Mouse (Mus musculus): ENCODE results near the gene Fgf18.

Fgf18 gene

GRCm38 (mm10) chr11:33110111-33110510 lies 37.1 kb downstream of the Fgf18 start:
- DNase-seq, result no peak

GRCm38 (mm10) chr11:33107540-33107939 lies 39.7 kb downstream of the Fgf18 start:
- DNase-seq, result no peak

GRCm38 (mm10) chr11:33104911-33105316 lies 42.3 kb downstream of the Fgf18 start:
- DNase-seq, result no peak

DNA sequence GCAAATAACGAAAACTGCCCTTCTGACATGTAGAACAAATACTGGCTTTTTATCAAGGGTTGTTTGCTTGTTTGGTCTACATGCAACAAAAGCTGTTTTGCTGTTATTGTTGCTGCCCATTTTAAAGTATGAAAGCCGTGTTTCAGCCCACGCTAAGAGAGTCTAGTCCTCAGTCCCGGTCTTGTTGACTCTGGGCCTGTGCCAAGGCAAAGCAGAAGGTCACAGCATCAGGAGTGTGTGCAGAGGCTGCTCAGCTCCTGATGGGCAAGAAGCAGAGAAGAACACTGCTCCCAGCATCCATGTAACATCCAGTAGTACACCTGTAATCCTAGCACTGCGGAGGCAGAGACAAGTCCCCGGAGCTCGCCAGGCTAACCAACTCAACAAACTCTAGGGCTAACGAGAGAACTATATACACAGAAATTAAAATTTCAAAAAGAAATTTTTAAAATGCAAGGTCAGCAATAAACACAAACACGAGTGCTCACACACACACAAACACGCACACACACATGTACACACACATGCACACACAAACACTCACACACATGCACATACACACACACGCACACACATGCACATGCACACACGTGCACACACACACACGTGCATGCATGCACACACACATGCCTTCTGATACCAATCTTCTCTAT lies 43.8 kb downstream of the Fgf18 start:
- no peak for DNase-seq

- DNase-seq, result no peak
These were observed 47.1 kb downstream of the Fgf18 start for GRCm38 (mm10) chr11:33100027-33100507.

GRCm38 (mm10) chr11:33099425-33099824 lies 47.8 kb downstream of the Fgf18 start:
- no peak for DNase-seq

DNA sequence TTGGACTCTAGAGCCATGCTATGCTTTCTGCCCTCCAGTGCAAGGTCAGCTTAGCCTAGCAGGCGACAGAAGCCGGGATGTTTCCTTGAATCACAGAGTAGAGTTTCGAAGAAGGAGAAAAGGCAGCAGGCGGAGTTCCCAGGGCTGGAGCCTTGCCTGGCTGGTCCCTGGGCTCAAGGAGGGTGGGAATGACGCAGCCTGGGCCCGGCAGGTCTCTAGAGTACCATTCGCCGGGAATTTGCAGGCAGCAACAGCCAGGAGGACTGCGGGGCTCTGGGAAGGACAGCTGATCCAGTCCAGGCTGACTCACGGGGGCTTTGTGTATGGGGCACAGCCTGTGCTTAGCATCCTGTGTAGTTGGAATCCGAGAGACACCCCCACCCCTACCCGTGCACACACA lies 48.8 kb downstream of the Fgf18 start:
- no peak for DNase-seq

- peak; percentile 61 to 64 for DNase-seq
These were observed 49.3 kb downstream of the Fgf18 start for GRCm38 (mm10) chr11:33097855-33098254.

- no peak for DNase-seq
These were observed 57.3 kb downstream of the Fgf18 start for GRCm38 (mm10) chr11:33089856-33090255.

DNA sequence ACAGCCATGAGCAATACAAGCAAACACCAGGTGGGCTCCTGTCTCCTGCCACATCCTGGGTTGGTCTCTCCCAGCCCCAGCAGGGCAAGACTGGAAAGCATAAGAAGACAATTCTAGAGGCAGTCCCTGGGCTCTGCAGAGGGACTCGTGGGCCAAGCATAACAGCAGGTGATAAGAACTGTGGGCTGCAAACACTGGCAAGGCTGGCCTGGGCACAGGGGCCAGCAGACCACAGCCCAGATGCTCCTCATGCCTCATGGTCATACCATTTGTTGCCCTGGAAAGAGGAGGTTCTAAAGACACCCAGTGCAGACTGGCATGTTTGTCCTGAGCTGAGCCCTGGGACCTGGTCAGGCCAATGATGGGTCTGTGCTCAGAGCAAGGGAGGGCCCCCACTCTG lies 59.0 kb downstream of the Fgf18 start:
- DNase-seq, result no peak

DNA sequence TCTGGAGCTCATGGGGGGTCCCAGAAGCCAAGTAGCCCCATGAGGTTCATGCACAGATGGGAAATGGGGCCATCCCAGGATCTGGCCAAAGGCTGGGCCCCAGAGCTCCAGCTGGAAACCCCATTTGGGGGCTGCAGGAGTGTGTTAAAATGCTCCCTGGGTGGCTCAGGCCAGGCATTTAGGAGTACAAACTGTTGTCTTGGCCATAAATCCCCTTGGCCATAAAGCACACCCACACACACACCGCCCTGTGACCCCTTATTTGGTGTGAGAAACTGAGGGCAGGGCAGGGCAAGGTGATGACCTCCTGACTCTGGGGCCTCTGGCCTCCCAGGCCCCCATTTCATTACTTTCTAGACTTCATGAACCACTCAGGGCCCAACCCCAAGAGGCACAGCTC lies 61.2 kb downstream of the Fgf18 start:
- DNase-seq, result no peak

- DNase-seq, result no peak
These were observed 61.7 kb downstream of the Fgf18 start for GRCm38 (mm10) chr11:33085514-33085913.

DNA sequence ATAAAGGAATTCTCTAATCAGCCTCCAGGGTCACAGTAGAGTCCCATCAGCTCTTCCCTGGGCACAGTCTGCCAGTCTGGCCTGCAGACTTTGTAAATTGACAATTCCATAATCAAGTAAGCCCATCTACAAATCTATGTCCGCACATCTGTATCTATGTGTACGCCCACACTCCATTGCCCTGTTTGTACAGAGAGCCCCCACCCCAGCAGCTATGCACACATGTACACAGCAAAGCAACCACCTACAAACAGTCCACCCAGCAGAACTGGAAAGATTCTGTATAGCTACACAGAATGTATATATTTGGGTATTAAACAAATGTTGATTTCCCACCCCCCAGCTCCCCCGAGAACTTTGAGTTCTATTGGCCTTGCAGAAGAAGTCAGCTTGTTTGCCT lies 62.1 kb downstream of the Fgf18 start:
- no peak for DNase-seq

GRCm38 (mm10) chr11:33084041-33084440 lies 63.2 kb downstream of the Fgf18 start:
- no peak for DNase-seq

- DNase-seq, result no peak
These were observed 66.0 kb downstream of the Fgf18 start for GRCm38 (mm10) chr11:33081175-33081574.

DNA sequence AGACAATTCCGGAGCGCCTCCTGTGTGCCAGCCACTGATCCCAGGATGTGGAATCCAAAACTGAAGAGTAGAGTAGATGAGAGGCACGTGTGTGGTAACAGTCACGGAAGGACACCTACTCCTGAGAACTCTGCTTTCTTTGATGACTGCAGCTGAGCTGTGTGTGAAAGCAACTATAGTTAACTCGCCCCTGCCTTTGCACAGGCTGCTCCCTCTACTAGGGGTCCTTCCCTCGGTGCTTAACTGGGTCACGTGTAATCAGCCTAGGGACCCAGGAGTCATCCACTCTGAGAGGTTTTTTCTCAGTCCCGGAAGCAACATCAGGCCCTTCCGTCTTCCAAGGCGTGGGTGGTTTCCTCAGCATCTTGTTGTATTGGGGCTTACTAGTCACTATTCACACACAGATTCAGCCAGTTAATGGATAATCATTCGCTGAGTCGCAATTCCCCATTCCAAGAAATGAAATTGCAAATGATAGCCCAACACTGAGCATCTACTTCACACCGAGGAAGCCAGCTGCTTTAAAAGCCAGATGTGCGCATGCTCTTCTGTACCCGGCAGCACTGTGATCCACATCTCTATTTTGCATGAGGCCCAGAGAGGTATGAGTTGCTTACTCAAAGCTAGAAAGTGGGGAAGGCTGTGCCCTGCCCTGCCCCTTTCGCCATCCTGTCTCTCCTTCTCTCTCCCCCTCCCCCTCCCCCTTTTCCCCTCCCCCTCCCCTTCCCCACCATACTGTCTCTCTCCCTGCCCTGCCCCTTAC lies 67.0 kb downstream of the Fgf18 start:
- DNase-seq, result no peak

DNA sequence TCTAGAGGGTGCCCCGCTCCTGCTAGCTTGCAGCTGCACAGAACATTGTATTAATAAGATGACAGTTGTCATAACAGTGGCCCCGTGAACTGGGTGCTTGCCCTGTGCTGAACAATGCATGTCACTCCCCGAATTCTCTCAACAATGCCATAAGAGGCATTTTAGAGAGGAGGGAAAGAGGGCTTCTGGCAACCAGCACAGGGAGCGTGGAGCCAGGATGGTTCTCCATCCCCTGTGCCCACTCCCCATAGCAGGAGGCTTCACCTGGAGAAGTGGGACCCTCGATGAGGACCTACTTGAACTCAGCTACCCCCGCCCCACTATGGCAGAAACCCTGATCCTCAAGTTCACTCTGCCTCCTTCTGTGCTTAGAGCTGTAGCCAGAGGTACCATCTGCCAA lies 67.8 kb downstream of the Fgf18 start:
- DNase-seq, result no peak

DNA sequence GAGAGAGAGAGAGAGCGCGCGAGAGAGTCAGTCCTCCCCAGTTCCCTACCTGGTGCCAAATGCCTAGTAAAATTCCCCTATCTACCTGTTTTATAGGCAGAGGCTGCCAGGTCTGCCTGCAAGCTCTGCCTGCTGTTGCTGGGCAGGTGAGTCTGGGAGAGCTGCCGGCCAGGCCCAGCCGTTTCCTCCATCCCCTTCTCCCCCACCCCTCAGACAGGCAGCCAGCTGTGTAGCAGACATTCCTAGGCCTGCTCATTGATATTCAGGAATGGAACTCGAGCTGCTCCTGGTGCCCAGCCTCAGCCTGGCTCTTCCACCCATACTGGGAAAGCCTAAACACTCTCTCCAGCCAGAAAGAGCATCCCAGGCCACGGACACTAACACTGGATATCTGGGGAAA lies 69.2 kb downstream of the Fgf18 start:
- no peak for DNase-seq

DNA sequence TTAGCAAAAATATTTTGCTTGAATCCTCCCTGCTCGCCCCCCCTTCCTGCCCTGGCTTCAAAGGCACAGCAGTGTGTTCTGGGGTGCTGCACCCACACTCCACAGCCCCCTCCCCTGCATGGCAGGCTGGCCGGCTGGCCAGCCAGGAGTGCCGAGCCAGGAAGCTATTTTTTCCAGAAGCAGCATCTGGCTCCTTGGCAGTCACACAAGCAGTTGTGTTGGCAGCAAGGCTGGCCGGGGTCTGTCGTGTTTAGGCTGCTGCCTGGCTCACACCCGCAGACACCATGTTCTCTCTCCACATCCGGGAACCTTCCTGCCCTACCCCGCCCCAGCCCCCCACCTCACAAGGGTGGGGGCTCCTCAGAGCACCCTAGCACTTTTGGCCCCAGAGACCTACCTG lies 71.9 kb downstream of the Fgf18 start:
- DNase-seq, result no peak

- no peak for DNase-seq
These were observed 72.7 kb downstream of the Fgf18 start for GRCm38 (mm10) chr11:33074541-33074940.

DNA sequence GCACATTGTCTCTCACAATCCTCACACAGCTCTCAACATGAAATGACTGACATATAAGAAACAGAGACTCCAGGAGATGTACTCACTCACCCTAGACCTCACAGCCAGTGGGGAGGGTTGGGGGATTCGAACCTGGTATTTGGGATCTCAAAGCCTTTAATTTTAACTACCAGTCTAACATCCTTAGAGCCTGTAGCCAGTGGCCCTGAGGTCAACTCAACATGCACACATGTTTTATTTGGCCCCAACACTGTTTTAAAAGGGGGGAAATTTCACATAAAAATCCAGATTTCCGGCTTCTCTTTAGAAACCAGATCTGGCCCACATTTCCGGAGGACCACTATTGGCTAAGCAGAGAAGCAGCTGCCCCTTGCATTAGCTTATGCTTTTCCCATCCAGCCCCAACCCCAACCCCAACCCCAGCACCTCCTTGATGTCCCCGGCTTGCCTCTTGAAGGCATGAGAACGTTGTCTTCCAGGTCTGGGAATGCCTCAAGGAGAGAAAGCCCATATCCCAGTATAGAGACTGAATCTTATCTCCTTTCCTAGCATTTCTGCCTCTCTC lies 75.8 kb downstream of the Fgf18 start:
- no peak for DNase-seq

DNA sequence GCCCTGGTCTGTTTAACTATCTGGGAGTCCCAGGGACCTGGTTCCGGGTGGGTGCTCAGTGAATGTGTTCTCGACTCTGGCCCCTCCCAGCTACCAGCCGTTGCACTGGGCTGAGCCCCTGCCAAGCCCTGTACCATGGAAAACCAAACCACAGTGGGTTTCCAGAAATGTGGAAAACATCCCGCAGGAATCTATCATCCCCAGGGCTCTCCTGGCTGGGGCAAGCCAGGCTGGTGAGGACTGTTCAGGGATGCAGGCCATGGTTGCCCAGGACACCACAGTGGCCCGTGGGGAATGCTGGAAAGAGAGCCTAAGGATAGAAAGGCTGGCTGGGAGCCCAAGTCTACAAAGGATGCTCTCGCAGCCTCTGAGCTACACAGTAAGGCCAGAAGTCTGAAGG lies 76.7 kb downstream of the Fgf18 start:
- no peak for DNase-seq
